Mouse (Mus musculus) left cerebral cortex, postnatal 4 days (tissue): ENCODE data around the gene Bub1. TPM values are rescaled to one million over a fixed set of nuclear protein-coding genes. Genes with fewer than 3 reads are reported as not detected.

Experiments
- DNase-seq: peaks from one replicate; pipeline ENCODE4 v3.0.0-alpha.2; 2022
- intact Hi-C: fragments of 180-260 bp; cut with DNase I; formaldehyde crosslinking; loops from one replicate; pipeline ENCODE4 v1.15.1; 2025
- total RNA-seq, 2 experiments: library from RNA; stranded (reverse); gene quantifications; 2 replicates each; pipeline ENCODE4 v1.2.3; 2021

The Bub1 gene
- total RNA-seq, 2 experiments from 2014 or later = 3.9 to 5.5 TPM

GRCm38 (mm10) chr2:127778451-127778850 is 53.2 kb downstream of the Bub1 start:
- DNase-seq = no peak
- intact Hi-C loops = no loop called here

DNA sequence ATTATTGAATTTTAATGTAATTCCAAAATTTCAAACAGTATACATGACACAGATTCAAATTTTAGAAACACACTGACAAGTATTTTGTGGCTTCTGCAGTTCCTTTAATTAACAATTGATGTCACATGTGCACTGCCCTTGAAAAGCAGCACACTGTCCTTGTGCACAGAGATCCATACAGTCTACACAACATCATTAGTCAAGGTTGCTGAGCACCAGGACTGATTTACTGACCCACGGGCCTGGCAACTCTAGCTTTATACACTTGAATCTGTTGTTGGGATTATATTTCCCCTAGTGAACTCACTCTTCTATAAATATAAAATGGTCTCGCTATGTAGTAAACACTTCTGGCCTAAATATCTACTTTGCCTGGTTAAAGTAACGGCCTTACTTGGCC is 56.7 kb downstream of the Bub1 start:
- intact Hi-C loops = no loop called here
- no peak for DNase-seq

GRCm38 (mm10) chr2:127774578-127774941 is 57.1 kb downstream of the Bub1 start:
- intact Hi-C loops = no loop called here
- DNase-seq = no peak

- no peak for DNase-seq
- intact Hi-C loops = no loop called here
These were observed 57.6 kb downstream of the Bub1 start for GRCm38 (mm10) chr2:127773938-127774577.

GRCm38 (mm10) chr2:127761587-127761986 is 70.1 kb downstream of the Bub1 start:
- DNase-seq = no peak
- intact Hi-C loops = no loop called here

DNA sequence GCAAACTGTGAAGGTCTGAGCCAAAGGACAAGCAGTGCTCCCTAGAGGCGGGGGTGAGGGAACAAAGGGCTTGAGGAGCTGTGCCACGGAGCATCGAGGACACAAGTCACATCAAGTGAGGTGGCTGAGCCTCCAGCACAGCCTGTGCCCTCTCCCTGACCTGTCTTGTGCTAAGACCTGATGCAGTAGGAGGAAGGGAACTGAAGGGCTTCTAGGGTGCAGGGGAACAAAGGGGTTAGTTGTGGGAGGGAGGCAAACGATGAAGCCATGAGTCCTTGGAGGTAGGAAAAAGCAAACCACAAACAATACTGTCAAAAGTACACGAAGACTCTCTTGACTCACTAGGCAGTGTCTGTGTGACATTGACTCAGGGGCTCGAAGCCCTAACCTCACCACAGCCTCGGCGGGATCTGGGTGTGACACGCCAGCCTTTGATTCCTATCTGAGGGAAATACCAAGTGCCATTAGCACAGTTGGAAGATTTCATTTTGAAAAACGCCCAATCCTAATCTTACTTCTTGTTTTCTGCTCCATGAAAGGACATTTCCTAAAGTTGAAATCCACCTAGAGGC is 71.2 kb downstream of the Bub1 start:
- DNase-seq = no peak
- intact Hi-C loops = no loop called here

DNA sequence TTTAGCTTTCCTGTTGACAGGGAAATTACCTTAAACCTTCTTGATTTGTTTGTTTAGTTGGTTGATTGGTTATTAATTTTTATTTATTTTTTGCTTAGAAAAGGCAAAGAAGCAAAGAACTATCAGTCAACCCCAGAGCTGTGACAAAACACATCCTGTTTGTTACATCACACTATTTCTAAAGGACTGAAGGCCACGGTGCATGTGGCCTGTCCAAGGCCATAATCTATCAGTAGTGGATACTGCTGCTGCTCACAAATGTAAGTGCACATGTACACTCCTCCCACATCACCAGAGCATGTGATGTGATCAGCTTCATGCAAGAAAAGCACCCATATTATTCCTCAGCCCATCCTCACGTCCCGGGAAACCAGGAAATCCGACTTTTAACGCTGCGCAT is 71.7 kb downstream of the Bub1 start:
- intact Hi-C loops = no loop called here

DNA sequence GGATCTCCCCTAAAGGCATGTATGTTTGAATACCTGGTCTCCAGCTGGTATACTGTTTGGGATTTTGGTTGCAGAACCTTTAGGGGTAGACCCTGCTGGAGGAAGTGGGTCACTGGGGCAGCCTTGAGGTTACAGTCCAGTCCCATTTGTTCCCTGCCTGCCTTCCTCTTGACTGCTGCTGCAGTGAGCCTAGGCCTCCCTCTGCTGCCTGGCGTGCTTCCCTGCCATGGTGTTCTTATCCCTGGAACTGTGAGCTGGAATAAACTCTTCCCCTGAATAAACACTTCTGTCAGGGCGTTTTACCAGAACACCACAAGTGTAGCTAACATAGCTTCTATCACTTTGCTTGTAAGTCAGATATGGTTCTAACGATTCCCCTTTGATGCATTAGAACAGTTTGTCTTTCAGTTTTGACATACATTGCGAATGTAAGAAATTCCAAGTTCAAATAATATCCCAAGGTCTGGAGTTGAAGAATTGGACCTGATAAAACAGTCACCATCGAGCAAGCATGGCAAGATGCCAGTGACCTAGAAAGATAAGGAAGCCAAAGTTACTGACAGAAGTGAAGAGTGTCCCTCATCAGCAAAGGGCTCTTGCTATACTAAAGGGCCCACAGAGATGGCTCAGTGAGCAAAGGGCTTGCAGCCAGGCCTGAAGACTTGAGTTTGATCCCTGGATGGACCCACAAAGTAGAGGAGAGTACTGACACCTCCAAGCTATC is 72.3 kb downstream of the Bub1 start:
- no peak for DNase-seq
- intact Hi-C loops = loop anchor here (10.0 kb wide), 1 partner anchor 145 kb away; no protein-coding TSS in a partner anchor

More for the DNA sequence above, 71.7 kb downstream of the Bub1 start:
- DNase-seq = no peak

- intact Hi-C loops = loop anchor here (10.0 kb wide), 1 partner anchor 142 kb away; no protein-coding TSS in a partner anchor
- DNase-seq = peak; percentile 74
These were observed 74.5 kb downstream of the Bub1 start for GRCm38 (mm10) chr2:127757171-127757570.

DNA sequence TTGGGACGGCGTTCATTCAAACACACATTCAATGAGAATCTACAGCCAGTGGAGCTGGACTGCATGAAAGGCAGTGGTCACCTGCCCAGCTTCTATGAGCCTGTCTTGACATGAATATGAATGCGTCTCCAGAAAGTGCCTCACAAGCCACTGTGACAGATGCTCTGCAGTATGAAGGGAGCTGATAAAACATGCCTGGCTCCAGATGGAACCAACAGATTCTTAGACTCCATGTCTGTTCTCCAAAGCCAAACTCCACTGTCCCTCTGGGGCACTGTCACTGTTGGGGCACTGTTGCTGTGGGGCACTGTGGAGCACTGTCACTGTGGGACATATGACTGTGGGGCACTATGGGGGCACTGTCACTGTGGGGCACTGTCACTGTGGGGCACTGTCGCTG is 77.6 kb downstream of the Bub1 start:
- DNase-seq = no peak
- intact Hi-C loops = loop anchor here (10.0 kb wide), 1 partner anchor 139 kb away; no protein-coding TSS in a partner anchor

GRCm38 (mm10) chr2:127751849-127752610 is 79.6 kb downstream of the Bub1 start:
- intact Hi-C loops = loop anchor here (10.0 kb wide), 1 partner anchor 137 kb away; no protein-coding TSS in a partner anchor
- DNase-seq = peak; percentile 34

Other genes with a start within 250 kb of the Bub1 start
- 1 to 10 TPM; 9.2 to 9.5 TPM for gene Zfp661, start 244.8 kb downstream of the Bub1 start, total RNA-seq
- 100 to 1,000 TPM; 106 TPM for gene Mrps5, start 244.6 kb downstream of the Bub1 start, total RNA-seq
- 1 to 10 TPM; 1.3 to 1.5 TPM for gene Mal, start 175.2 kb downstream of the Bub1 start, total RNA-seq
- under 1 TPM; 0.62 to 0.80 TPM for gene Mall, start 101.9 kb downstream of the Bub1 start, total RNA-seq
- 10 to 100 TPM; 14.7 to 16.6 TPM for gene Nphp1, start 43.0 kb downstream of the Bub1 start, total RNA-seq
- gene Mtln, start 39.4 kb downstream of the Bub1 start, total RNA-seq = 10 to 100 TPM; 25.2 to 27.6 TPM
- gene Acoxl, start 7.0 kb upstream of the Bub1 start, total RNA-seq = not detected